Mouse (Mus musculus) heart, embryonic 14.5 days (tissue): ENCODE data around the gene Ptprb. TPM values are rescaled to one million over a fixed set of nuclear protein-coding genes. Genes with fewer than 3 reads are reported as not detected.

Experiments used
- ATAC-seq: fragments of 200-750 bp; cut with Nextera tagmentation; 2 replicates; pipeline ENCODE4 v1.8.0; 2017; ENCODE audit warnings: low read depth, moderate TSS enrichment; ENCODE audit not compliant: insufficient number of reproducible peaks, insufficient read depth, low FRiP score
- H3K27ac ChIP-seq, 2 experiments: fragments of 200-500 bp in 1 of 2; fragments of 300-500 bp in 1 of 2; sonication (generic) in 1 of 2; replicated peaks in 1 of 2; 2 replicates each; pipeline ENCODE4 v1.5.1; 2012 to 2014; ENCODE audit warnings: low read depth in 2 of 2, low read length in 2 of 2, control low read depth in 1 of 2, mild to moderate bottlenecking in 1 of 2, mixed read lengths in 1 of 2; ENCODE audit not compliant: control insufficient read depth in 1 of 2, insufficient read depth in 1 of 2
- H3K27me3 ChIP-seq: fragments of 300-500 bp; sonication (generic); 2 replicates; pipeline ENCODE4 v1.6.1; 2014; ENCODE audit warnings: mild to moderate bottlenecking, low read length, control low read depth; ENCODE audit not compliant: control insufficient read depth, insufficient read depth
- H3K36me3 ChIP-seq: fragments of 300-500 bp; sonication (generic); 2 replicates; pipeline ENCODE4 v1.6.1; 2014; ENCODE audit warnings: mild to moderate bottlenecking, control low read depth, low read length, mixed read lengths; ENCODE audit not compliant: control insufficient read depth, insufficient read depth
- H3K4me1 ChIP-seq, 2 experiments: fragments of 200-500 bp in 1 of 2; fragments of 300-500 bp in 1 of 2; sonication (generic) in 1 of 2; 2 replicates each; pipeline ENCODE4 v1.6.1; 2012 to 2014; ENCODE audit warnings: low read length in 2 of 2, control low read depth in 1 of 2, mixed read lengths in 1 of 2; ENCODE audit not compliant: control insufficient read depth in 2 of 2, insufficient read depth in 2 of 2
- H3K4me2 ChIP-seq: fragments of 300-500 bp; sonication (generic); 2 replicates; pipeline ENCODE4 v1.6.1; 2014; ENCODE audit warnings: mild to moderate bottlenecking, low read length
- H3K4me3 ChIP-seq, 2 experiments: fragments of 200-500 bp in 1 of 2; fragments of 300-500 bp in 1 of 2; sonication (generic) in 1 of 2; 2 replicates each; pipeline ENCODE4 v1.5.1; 2012 to 2014; ENCODE audit warnings: low read length in 2 of 2, mild to moderate bottlenecking in 2 of 2, control low read depth in 1 of 2, low read depth in 1 of 2, moderate library complexity in 1 of 2; ENCODE audit not compliant: control insufficient read depth in 1 of 2, insufficient read depth in 1 of 2
- H3K9ac ChIP-seq: fragments of 300-500 bp; sonication (generic); 2 replicates; pipeline ENCODE4 v1.6.1; 2014; ENCODE audit warnings: mild to moderate bottlenecking, low read length
- H3K9me3 ChIP-seq: fragments of 300-500 bp; sonication (generic); 2 replicates; pipeline ENCODE4 v1.6.1; 2016; ENCODE audit warnings: low read length, control low read depth; ENCODE audit not compliant: control insufficient read depth
- WGBS: fragments of 180-500 bp; shearing (Covaris S2); extraction: QIAGEN DNeasy Blood & Tissue Kit; methylation state at CpG from one replicate; pipeline ENCODE4 v1.1.7; 2014; 5-methylcytosine and 5-hydroxymethylcytosine counted together
- polyA plus RNA-seq: library from polyadenylated mRNA; unstranded; fragments of >200 nt; fragmentation: Nextera tagmentation; extraction: Ambion mirVana; gene quantifications from 2 replicates; pipeline ENCODE4 v1.2.1, GENCODE M21; 2014

Ptprb gene
- polyA plus RNA-seq, 1 experiment from 2014 or later: 8.3 TPM

- WGBS: 65% methylated on average over 6 of the region's 6 CpGs
- Histone ChIP-seq H3K4me3 (no peak overlapping the region), H3K27me3 (no peaks in the 10 kb centered on the region), H3K4me1 (no peaks in the 10 kb centered on the region), H3K9me3 (no peaks in the 10 kb centered on the region), H3K36me3 (peaks cover 23% of the 10 kb centered on the region), H3K27ac (no peak overlapping the region), H3K9ac (no peak overlapping the region), H3K4me2 (no peak overlapping the region)
- no peak for ATAC-seq
Measured at GRCm38 (mm10) chr10:116370991-116371725, 95.8 kb downstream of the Ptprb start.

DNA sequence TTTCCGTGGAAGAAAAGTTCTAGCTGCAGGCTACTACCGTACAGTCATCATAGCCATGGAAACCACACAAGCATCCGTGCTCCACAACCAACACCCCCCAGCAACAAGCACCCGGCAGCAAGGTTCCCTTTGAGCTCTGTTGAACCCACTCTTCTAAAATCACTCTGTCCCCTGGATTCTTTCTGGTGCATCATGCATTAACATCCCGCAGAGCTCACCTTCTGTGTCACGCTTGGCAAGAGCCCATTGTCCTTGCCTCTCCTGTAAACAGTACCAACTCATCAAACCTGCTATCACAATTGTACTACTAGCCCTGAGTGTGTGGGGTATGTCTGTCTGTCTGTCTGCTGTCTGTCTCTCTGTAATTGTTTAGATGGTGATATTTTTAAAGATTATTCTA lies 98.8 kb downstream of the Ptprb start:
- Histone ChIP-seq H3K4me2 (no peak overlapping the region), H3K4me3 (no peak overlapping the region), H3K4me1 (no peaks in the 10 kb centered on the region), H3K36me3 (peaks cover 19% of the 10 kb centered on the region), H3K9ac (no peak overlapping the region), H3K27me3 (no peaks in the 10 kb centered on the region), H3K9me3 (no peaks in the 10 kb centered on the region), H3K27ac (no peak overlapping the region)
- no peak for ATAC-seq
- whole genome bisulfite sequencing: 87% methylated on average over 6 of the region's 6 CpGs

GRCm38 (mm10) chr10:116376853-116377252 lies 101.5 kb downstream of the Ptprb start:
- no peaks in the 10 kb centered on the region for H3K27me3 ChIP-seq
- no peak overlapping the region for H3K4me3 ChIP-seq
- H3K27ac ChIP-seq: no peak overlapping the region
- no peak overlapping the region for H3K9ac ChIP-seq
- H3K36me3 ChIP-seq: peaks cover 21% of the 10 kb centered on the region; the same call in 1 of the 2 replicates
- no peaks in the 10 kb centered on the region for H3K9me3 ChIP-seq
- no peak overlapping the region for H3K4me2 ChIP-seq
- 71% methylated on average over 4 of the region's 4 CpGs for WGBS
- no peak for ATAC-seq
- H3K4me1 ChIP-seq: no peaks in the 10 kb centered on the region

GRCm38 (mm10) chr10:116382826-116383685 lies 107.7 kb downstream of the Ptprb start:
- Histone ChIP-seq H3K27ac (no peak overlapping the region), H3K4me2 (no peak overlapping the region), H3K27me3 (no peaks in the 10 kb centered on the region), H3K4me1 (peaks cover 0 to 7% of the 10 kb centered on the region in 2 experiments; a peak in 2 of 4 replicates), H3K36me3 (peaks cover 16% of the 10 kb centered on the region; the same call in 1 of the 2 replicates), H3K9ac (no peak overlapping the region), H3K9me3 (no peaks in the 10 kb centered on the region), H3K4me3 (no peak overlapping the region)
- 84% methylated on average over 13 of the region's 13 CpGs for WGBS
- ATAC-seq: no peak

DNA sequence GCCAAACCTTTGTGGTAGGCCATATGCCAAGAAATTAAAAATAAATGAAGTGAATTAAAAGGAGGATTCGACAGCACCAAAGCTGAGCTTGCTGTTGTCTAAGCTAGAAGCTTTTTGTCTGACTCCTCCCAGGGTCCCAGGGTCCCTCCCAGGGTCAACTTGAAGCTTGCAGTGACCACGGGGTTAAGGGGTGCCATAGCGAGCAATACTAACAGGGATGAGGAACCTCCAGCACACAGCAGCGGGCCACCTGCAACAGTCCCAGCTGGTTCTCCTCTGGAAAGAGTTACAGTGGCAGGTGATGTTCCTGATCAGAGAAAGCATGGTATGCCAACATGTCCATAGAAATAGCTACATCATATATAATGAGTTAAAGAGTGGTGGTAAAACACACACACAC lies 109.1 kb downstream of the Ptprb start:
- no peaks in the 10 kb centered on the region for H3K9me3 ChIP-seq
- peaks cover 16% of the 10 kb centered on the region; the same call in 1 of the 2 replicates for H3K36me3 ChIP-seq
- 87% methylated on average over 4 of the region's 4 CpGs for WGBS
- H3K4me3 ChIP-seq: no peak overlapping the region
- no peak overlapping the region for H3K9ac ChIP-seq
- H3K27me3 ChIP-seq: no peaks in the 10 kb centered on the region
- peaks cover 0 to 7% of the 10 kb centered on the region in 2 experiments; a peak in 2 of 4 replicates for H3K4me1 ChIP-seq
- H3K4me2 ChIP-seq: no peak overlapping the region
- ATAC-seq: no peak
- H3K27ac ChIP-seq: no peak overlapping the region

- Histone ChIP-seq H3K4me3 (no peak overlapping the region), H3K4me2 (no peak overlapping the region), H3K27ac (no peak overlapping the region), H3K9ac (no peak overlapping the region), H3K4me1 (peaks cover 0 to 7% of the 10 kb centered on the region in 2 experiments; a peak in 2 of 4 replicates), H3K27me3 (no peaks in the 10 kb centered on the region), H3K36me3 (peaks cover 9% of the 10 kb centered on the region; the same call in 1 of the 2 replicates), H3K9me3 (no peaks in the 10 kb centered on the region)
- WGBS: 49% methylated on average over 7 of the region's 7 CpGs
- ATAC-seq: no peak
Measured at GRCm38 (mm10) chr10:116386391-116386885, 111.1 kb downstream of the Ptprb start.

GRCm38 (mm10) chr10:116388840-116389239 lies 113.5 kb downstream of the Ptprb start:
- WGBS: 63% methylated on average over 6 of the region's 6 CpGs
- Histone ChIP-seq H3K4me1 (peaks cover 3 to 11% of the 10 kb centered on the region in 2 experiments), H3K4me3 (no peak overlapping the region), H3K9ac (no peak overlapping the region), H3K9me3 (no peaks in the 10 kb centered on the region), H3K27me3 (no peaks in the 10 kb centered on the region), H3K27ac (no peak overlapping the region), H3K36me3 (no peaks in the 10 kb centered on the region), H3K4me2 (no peak overlapping the region)
- no peak for ATAC-seq
